Mouse (Mus musculus): ENCODE data around the gene Lsm4. TPM values are rescaled to one million over a fixed set of nuclear protein-coding genes. Genes with fewer than 3 reads are reported as not detected.

Lsm4 gene
- total and polyA plus RNA-seq, 3 experiments = 143 to 240 (median 168) TPM

DNA sequence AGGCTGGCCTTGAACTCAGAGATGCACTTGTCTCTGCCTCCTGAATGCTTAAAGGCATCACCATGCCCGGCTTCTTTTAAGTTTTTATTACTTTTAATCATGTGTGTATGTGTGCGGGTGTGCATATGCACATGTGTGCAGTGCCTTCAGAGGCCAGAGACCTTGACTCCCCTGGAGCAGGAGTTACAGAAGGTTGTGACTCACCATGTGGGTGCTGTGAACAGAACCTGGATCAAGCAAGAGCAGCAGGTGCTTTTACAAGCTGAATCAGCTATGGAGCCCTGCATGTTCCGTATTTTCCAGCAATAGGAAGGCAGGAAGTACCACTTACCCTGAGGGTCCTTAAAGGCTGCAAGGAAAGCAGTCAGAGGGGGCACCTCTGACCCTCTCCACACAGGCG is 18.2 kb downstream of the Lsm4 start:
- no peak for DNase-seq (ENCODE audit: extremely low read depth)
- Histone ChIP-seq H3K4me2 (ENCODE audit: insufficient read depth, low read depth, poor library complexity, severe bottlenecking) (no peak overlapping the region), H3K4me3 (replicated peaks in 1 of 3; ENCODE audit: low read depth in 2 of 3, low read length in 2 of 3, poor library complexity in 1 of 3) (no peak overlapping the region), H3K4me1 (ENCODE audit: control insufficient read depth in 1 of 2, insufficient read depth in 2 of 2) (peaks cover 18 to 59% of the 10 kb centered on the region in 2 experiments), H3K36me3 (replicated peaks in 1 of 2; ENCODE audit: control insufficient read depth in 1 of 2, insufficient read depth in 1 of 2, low read length in 1 of 2) (no peaks in the 10 kb centered on the region), H3K27ac (ENCODE audit: insufficient read depth, low read depth) (no peak overlapping the region), H3K9ac (ENCODE audit: insufficient read depth, low read depth) (no peak overlapping the region), H3K9me3 (replicated peaks; ENCODE audit: low read length) (no peaks in the 10 kb centered on the region), H3K27me3 (replicated peaks) (no peaks in the 10 kb centered on the region), H3K79me2 (replicated peaks; ENCODE audit: control insufficient read depth, extremely low read depth, insufficient read depth, poor library complexity, severe bottlenecking) (no peaks in the 10 kb centered on the region)
- in situ Hi-C loops (cut with MboI; ENCODE audit: low pct_ligation_motif_present, low pct_unique_long_range_greater_than_20kb, low sequenced_read_pairs) (no loop called here), dilution Hi-C loops (cut with MboI; ENCODE audit: extremely low pct_ligation_motif_present, extremely low pct_unique_long_range_greater_than_20kb, low sequenced_read_pairs) (no loop called here)
- TF ChIP-seq NELFE (IDR thresholded peaks at IDR 0.05; ENCODE audit: low read depth, low read length) = no peak
- no peak for TF ChIP-seq ZMIZ1 (IDR thresholded peaks at IDR 0.05; ENCODE audit: low read depth, low read length)
- no peak for TF ChIP-seq ZKSCAN1 (IDR thresholded peaks at IDR 0.05; ENCODE audit: borderline replicate concordance, low read depth, low read length)

DNA sequence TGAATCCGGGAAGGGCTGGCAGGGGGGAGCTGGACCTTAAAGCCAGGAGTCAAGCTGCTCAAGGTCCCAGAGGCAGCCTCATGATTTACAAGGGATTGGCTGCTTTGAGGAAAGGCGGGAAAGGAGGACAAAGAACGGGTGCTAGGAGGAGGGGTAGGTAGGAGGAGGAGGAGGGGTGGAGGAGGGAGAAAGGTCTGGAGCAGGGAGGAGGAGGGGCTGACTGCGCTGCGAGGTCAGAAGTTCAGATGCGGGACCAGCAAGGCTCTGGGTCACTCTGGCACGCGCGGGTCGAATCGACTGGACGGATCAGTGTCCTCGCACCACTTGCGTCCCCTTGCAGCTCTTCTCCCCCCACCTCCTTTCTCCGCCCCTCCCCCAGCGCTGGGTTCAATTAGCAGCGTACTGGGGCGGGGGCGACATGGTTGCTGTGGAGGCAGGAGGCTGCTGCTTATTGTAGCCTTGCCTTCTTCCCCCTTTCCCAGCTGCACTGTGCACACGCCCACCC is 18.7 kb downstream of the Lsm4 start:
- H3K36me3 ChIP-seq (replicated peaks in 1 of 2; ENCODE audit: control insufficient read depth in 1 of 2, insufficient read depth in 1 of 2, low read length in 1 of 2) = no peaks in the 10 kb centered on the region
- in situ Hi-C loops (cut with MboI; ENCODE audit: low pct_ligation_motif_present, low pct_unique_long_range_greater_than_20kb, low sequenced_read_pairs) (no loop called here), dilution Hi-C loops (cut with MboI; ENCODE audit: extremely low pct_ligation_motif_present, extremely low pct_unique_long_range_greater_than_20kb, low sequenced_read_pairs) (no loop called here)
- H3K27me3 ChIP-seq (replicated peaks) = no peaks in the 10 kb centered on the region
- no peak overlapping the region for H3K4me2 ChIP-seq (ENCODE audit: insufficient read depth, low read depth, poor library complexity, severe bottlenecking)
- H3K4me3 ChIP-seq (replicated peaks in 1 of 3; ENCODE audit: low read depth in 2 of 3, low read length in 2 of 3, poor library complexity in 1 of 3) = no peak overlapping the region
- TF ChIP-seq MEF2A (IDR thresholded peaks at IDR 0.05; ENCODE audit: borderline replicate concordance, low read depth, low read length) (no peak), NELFE (IDR thresholded peaks at IDR 0.05; ENCODE audit: low read depth, low read length) (no peak)
- no peak for DNase-seq (ENCODE audit: extremely low read depth)
- H3K9ac ChIP-seq (ENCODE audit: insufficient read depth, low read depth) = no peak overlapping the region
- H3K27ac ChIP-seq (ENCODE audit: insufficient read depth, low read depth) = no peak overlapping the region
- H3K9me3 ChIP-seq (replicated peaks; ENCODE audit: low read length) = no peaks in the 10 kb centered on the region
- peaks cover 18 to 60% of the 10 kb centered on the region in 2 experiments for H3K4me1 ChIP-seq (ENCODE audit: control insufficient read depth in 1 of 2, insufficient read depth in 2 of 2)
- H3K79me2 ChIP-seq (replicated peaks; ENCODE audit: control insufficient read depth, extremely low read depth, insufficient read depth, poor library complexity, severe bottlenecking) = no peaks in the 10 kb centered on the region

DNA sequence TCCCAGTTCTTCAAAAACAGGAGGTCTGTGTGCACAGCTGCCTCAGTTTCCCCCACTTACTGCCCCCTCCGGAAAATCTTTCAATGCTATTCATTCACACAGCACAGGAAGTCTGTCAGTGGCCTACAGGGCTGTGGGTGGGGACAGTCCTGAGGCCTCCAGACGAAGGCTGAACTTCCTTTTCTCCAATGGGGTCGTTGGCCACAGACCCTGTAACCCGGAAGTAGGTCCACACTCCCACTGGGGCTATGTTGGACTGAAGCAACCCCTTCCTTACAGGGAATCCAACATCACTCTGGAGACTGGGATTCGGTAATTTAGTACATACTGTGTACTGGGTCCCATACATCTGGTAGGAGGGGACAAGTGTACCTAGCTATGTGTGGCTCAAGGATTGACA is 20.6 kb downstream of the Lsm4 start:
- no peaks in the 10 kb centered on the region for H3K79me2 ChIP-seq (replicated peaks; ENCODE audit: control insufficient read depth, extremely low read depth, insufficient read depth, poor library complexity, severe bottlenecking)
- H3K27ac ChIP-seq (ENCODE audit: insufficient read depth, low read depth) = peak overlapping the region; percentile 19; the same call in 1 of the 2 replicates
- peak; percentile 56 for DNase-seq (ENCODE audit: extremely low read depth)
- dilution Hi-C loops (cut with MboI; ENCODE audit: extremely low pct_ligation_motif_present, extremely low pct_unique_long_range_greater_than_20kb, low sequenced_read_pairs) (no loop called here), in situ Hi-C loops (cut with MboI; ENCODE audit: low pct_ligation_motif_present, low pct_unique_long_range_greater_than_20kb, low sequenced_read_pairs) (no loop called here)
- H3K9ac ChIP-seq (ENCODE audit: insufficient read depth, low read depth) = 0 out of 2 replicates have a peak overlapping the region, but pooled peaks have one; percentile 27
- H3K36me3 ChIP-seq (replicated peaks in 1 of 2; ENCODE audit: control insufficient read depth in 1 of 2, insufficient read depth in 1 of 2, low read length in 1 of 2) = no peaks in the 10 kb centered on the region
- TF ChIP-seq NELFE (IDR thresholded peaks at IDR 0.05; ENCODE audit: low read depth, low read length) (0 out of 2 replicates have a peak, but pooled peaks have one; percentile 13), ELF1 (IDR thresholded peaks at IDR 0.05; ENCODE audit: low read depth, low read length) (peak; percentile 91), UBTF (IDR thresholded peaks at IDR 0.05; ENCODE audit: low read depth, low read length) (no peak), CHD2 (IDR thresholded peaks at IDR 0.05; ENCODE audit: low read length) (no peak), MYC (IDR thresholded peaks at IDR 0.05; ENCODE audit: low read depth, low read length) (0 out of 2 replicates have a peak, but pooled peaks have one; percentile 23), CTCF (conservative IDR thresholded peaks at IDR 0.05 in 1 of 2, IDR thresholded peaks at IDR 0.05 in 1 of 2; ENCODE audit: low read depth in 2 of 2, low read length in 2 of 2) (no peak), HCFC1 (IDR thresholded peaks at IDR 0.05; ENCODE audit: low read depth, low read length) (peak; percentile 42), USF1 (IDR thresholded peaks at IDR 0.05; ENCODE audit: low read depth, low read length) (no peak), IRF4 (IDR thresholded peaks at IDR 0.05; ENCODE audit: low read depth, low read length) (0 out of 2 replicates have a peak, but pooled peaks have one; percentile 26), MAZ (IDR thresholded peaks at IDR 0.05; ENCODE audit: low read depth, low read length) (0 out of 2 replicates have a peak, but pooled peaks have one; percentile 53), EP300 (IDR thresholded peaks at IDR 0.05; ENCODE audit: low read length) (peak; percentile 40; the same call in 1 of the 2 replicates), TCF12 (IDR thresholded peaks at IDR 0.05; ENCODE audit: low read depth, low read length) (peak; percentile 55; the same call in 1 of the 2 replicates)
- H3K4me1 ChIP-seq (ENCODE audit: control insufficient read depth in 1 of 2, insufficient read depth in 2 of 2) = peaks cover 18 to 71% of the 10 kb centered on the region in 2 experiments
- H3K4me2 ChIP-seq (ENCODE audit: insufficient read depth, low read depth, poor library complexity, severe bottlenecking) = peak overlapping the region; percentile 2; the same call in 1 of the 2 replicates
- H3K27me3 ChIP-seq (replicated peaks) = no peaks in the 10 kb centered on the region
- H3K9me3 ChIP-seq (replicated peaks; ENCODE audit: low read length) = no peaks in the 10 kb centered on the region
- H3K4me3 ChIP-seq (replicated peaks in 1 of 3; ENCODE audit: low read depth in 2 of 3, low read length in 2 of 3, poor library complexity in 1 of 3) = peak overlapping the region in 1 of 3 experiments; percentile 13
